Mouse (Mus musculus): Measurements from ENCODE around the gene Ddc. TPM values are rescaled to one million over a fixed set of nuclear protein-coding genes. Genes with fewer than 3 reads are reported as not detected.

The Ddc gene
- total and polyA plus RNA-seq, 3 experiments, result 0.07 to 0.08 TPM; not detected in 1

- Histone ChIP-seq H3K27ac (ENCODE audit: control insufficient read depth, low read depth, low read length) (no peak overlapping the region), H3K79me2 (ENCODE audit: control insufficient read depth, insufficient read depth, low read length, poor library complexity) (no peaks in the 10 kb centered on the region), H3K27me3 (ENCODE audit: control insufficient read depth in 1 of 2, insufficient read depth in 2 of 2, low read length in 2 of 2) (peaks cover 3 to 5% of the 10 kb centered on the region in 2 experiments; a peak in 2 of 4 replicates), H3K4me3 (ENCODE audit: control insufficient read depth in 1 of 2, insufficient read depth in 1 of 2, low read depth in 2 of 2, low read length in 2 of 2) (no peak overlapping the region), H3K4me1 (ENCODE audit: control insufficient read depth in 1 of 2, insufficient read depth in 2 of 2, low read length in 2 of 2) (no peaks in the 10 kb centered on the region), H3K9ac (ENCODE audit: control insufficient read depth, low read depth, low read length, poor library complexity, severe bottlenecking) (no peak overlapping the region), H3K36me3 (ENCODE audit: control insufficient read depth in 1 of 2, insufficient read depth in 2 of 2, low read length in 2 of 2) (no peaks in the 10 kb centered on the region), H3K9me3 (replicated peaks; ENCODE audit: insufficient read depth, low read length) (no peaks in the 10 kb centered on the region)
- TF ChIP-seq USF2 (IDR thresholded peaks at IDR 0.05; ENCODE audit: borderline replicate concordance in 1 of 2, insufficient read depth in 1 of 2, low read depth in 1 of 2, low read length in 2 of 2), result no peak
- no peak for TF ChIP-seq E2F4 (IDR thresholded peaks at IDR 0.05; ENCODE audit: borderline replicate concordance, low read depth, low read length)
- no peak for TF ChIP-seq GABPA (IDR thresholded peaks at IDR 0.05; ENCODE audit: low read depth, low read length)
- TF ChIP-seq HCFC1 (IDR thresholded peaks at IDR 0.05; ENCODE audit: low read depth, low read length), result no peak
- no peak for TF ChIP-seq JUND (IDR thresholded peaks at IDR 0.05; ENCODE audit: low read depth, low read length)
- TF ChIP-seq CHD1 (IDR thresholded peaks at IDR 0.05; ENCODE audit: low read depth, low read length), result no peak
- DNase-seq (ENCODE audit: low read depth, low spot score), result no peak
These were observed 34.3 kb upstream of the Ddc start for GRCm38 (mm10) chr11:11932102-11932789.

- no peaks in the 10 kb centered on the region for H3K36me3 ChIP-seq (ENCODE audit: control insufficient read depth in 1 of 2, insufficient read depth in 2 of 2, low read length in 2 of 2)
- H3K4me1 ChIP-seq (ENCODE audit: control insufficient read depth in 1 of 2, insufficient read depth in 2 of 2, low read length in 2 of 2), result no peaks in the 10 kb centered on the region
- no peaks in the 10 kb centered on the region for H3K79me2 ChIP-seq (ENCODE audit: control insufficient read depth, insufficient read depth, low read length, poor library complexity)
- no peak for DNase-seq (ENCODE audit: low read depth, low spot score)
- no peak overlapping the region for H3K27ac ChIP-seq (ENCODE audit: control insufficient read depth, low read depth, low read length)
- peaks cover 3 to 6% of the 10 kb centered on the region in 2 experiments; a peak in 3 of 4 replicates for H3K27me3 ChIP-seq (ENCODE audit: control insufficient read depth in 1 of 2, insufficient read depth in 2 of 2, low read length in 2 of 2)
- TF ChIP-seq KAT2A (conservative IDR thresholded peaks at IDR 0.05; ENCODE audit: low read depth, low read length), result no peak
- TF ChIP-seq JUND (IDR thresholded peaks at IDR 0.05; ENCODE audit: low read depth, low read length), result no peak
- no peak for TF ChIP-seq ETS1 (IDR thresholded peaks at IDR 0.05; ENCODE audit: low read depth, low read length)
- TF ChIP-seq CTCF (IDR thresholded peaks at IDR 0.05 in 2 of 3, conservative IDR thresholded peaks at IDR 0.05 in 1 of 3; ENCODE audit: control insufficient read depth in 1 of 3, insufficient read depth in 1 of 3, low read depth in 2 of 3, low read length in 3 of 3, poor library complexity in 1 of 3, severe bottlenecking in 1 of 3), result no peak
- H3K4me3 ChIP-seq (ENCODE audit: control insufficient read depth in 1 of 2, insufficient read depth in 1 of 2, low read depth in 2 of 2, low read length in 2 of 2), result no peak overlapping the region
- no peaks in the 10 kb centered on the region for H3K9me3 ChIP-seq (replicated peaks; ENCODE audit: insufficient read depth, low read length)
- no peak overlapping the region for H3K9ac ChIP-seq (ENCODE audit: control insufficient read depth, low read depth, low read length, poor library complexity, severe bottlenecking)
These were observed 33.7 kb upstream of the Ddc start for GRCm38 (mm10) chr11:11931688-11932087.

DNA sequence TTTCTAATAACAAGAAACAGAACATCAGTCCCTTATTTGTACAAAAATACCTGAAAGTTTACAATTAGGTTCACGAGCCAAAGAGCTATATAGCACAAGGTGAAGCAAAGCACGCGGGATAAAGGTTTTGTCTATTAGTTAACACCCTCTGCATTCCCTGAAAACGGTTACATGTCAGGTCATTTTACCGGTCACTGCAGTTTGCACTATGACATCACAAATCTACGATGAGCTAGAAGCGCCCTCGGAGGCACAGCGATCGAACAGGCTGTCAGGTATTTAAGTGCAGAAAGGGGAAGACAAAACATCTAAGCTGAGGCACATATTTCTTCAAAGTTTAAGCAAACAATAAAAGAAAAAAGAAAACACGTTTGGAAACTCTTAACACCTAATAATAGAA lies 32.6 kb upstream of the Ddc start:
- H3K27me3 ChIP-seq (ENCODE audit: control insufficient read depth in 1 of 2, insufficient read depth in 2 of 2, low read length in 2 of 2), result peaks cover 0 to 6% of the 10 kb centered on the region in 2 experiments; a peak in 3 of 4 replicates
- no peak for TF ChIP-seq USF1 (IDR thresholded peaks at IDR 0.05; ENCODE audit: low read depth, low read length)
- TF ChIP-seq NRF1 (IDR thresholded peaks at IDR 0.05; ENCODE audit: insufficient read depth, low read depth, low read length, poor library complexity, severe bottlenecking), result no peak
- no peak for TF ChIP-seq MEF2A (IDR thresholded peaks at IDR 0.05; ENCODE audit: extremely low read depth, insufficient replicate concordance, low read depth, low read length, poor library complexity, severe bottlenecking)
- no peak for TF ChIP-seq MXI1 (IDR thresholded peaks at IDR 0.05; ENCODE audit: low read depth, low read length)
- TF ChIP-seq E2F4 (IDR thresholded peaks at IDR 0.05; ENCODE audit: borderline replicate concordance, low read depth, low read length), result no peak
- H3K4me3 ChIP-seq (ENCODE audit: control insufficient read depth in 1 of 2, insufficient read depth in 1 of 2, low read depth in 2 of 2, low read length in 2 of 2), result no peak overlapping the region
- no peak overlapping the region for H3K9ac ChIP-seq (ENCODE audit: control insufficient read depth, low read depth, low read length, poor library complexity, severe bottlenecking)
- H3K79me2 ChIP-seq (ENCODE audit: control insufficient read depth, insufficient read depth, low read length, poor library complexity), result no peaks in the 10 kb centered on the region
- H3K36me3 ChIP-seq (ENCODE audit: control insufficient read depth in 1 of 2, insufficient read depth in 2 of 2, low read length in 2 of 2), result no peaks in the 10 kb centered on the region
- H3K4me1 ChIP-seq (ENCODE audit: control insufficient read depth in 1 of 2, insufficient read depth in 2 of 2, low read length in 2 of 2), result no peaks in the 10 kb centered on the region
- no peak for DNase-seq (ENCODE audit: low read depth, low spot score)
- H3K9me3 ChIP-seq (replicated peaks; ENCODE audit: insufficient read depth, low read length), result no peaks in the 10 kb centered on the region
- H3K27ac ChIP-seq (ENCODE audit: control insufficient read depth, low read depth, low read length), result no peak overlapping the region

All from MEL (cell line).